Mouse (Mus musculus) layer of hippocampus, postnatal 25 days (tissue): ENCODE data around the gene Cpa1. TPM values are rescaled to one million over a fixed set of nuclear protein-coding genes. Genes with fewer than 3 reads are reported as not detected.

Experiments
- total RNA-seq, 2 experiments: library from RNA; stranded (reverse); gene quantifications; 2 replicates each; pipeline ENCODE4 v1.2.3; 2021

Gene Cpa1
- total RNA-seq, 2 experiments from 2014 or later: not detected

Other genes with a start within 250 kb of the Cpa1 start
- gene Zc3hc1, start 248.2 kb upstream of the Cpa1 start, total RNA-seq: 10 to 100 TPM; 25.2 to 27.2 TPM
- 100 to 1,000 TPM; 109 to 110 TPM for gene Klhdc10, start 237.3 kb upstream of the Cpa1 start, total RNA-seq
- 10 to 100 TPM; 15.8 to 20.7 TPM for gene Tmem209, start 129.4 kb upstream of the Cpa1 start, total RNA-seq
- 1 to 10 TPM in 1 of 2 experiments, under 1 TPM in 1; 0.37 to 1.2 TPM for gene Ssmem1, start 129.4 kb upstream of the Cpa1 start, total RNA-seq
- 1 to 10 TPM; 1.2 to 1.4 TPM for gene Cpa2, start 97.6 kb upstream of the Cpa1 start, total RNA-seq
- gene Cpa4, start 70.8 kb upstream of the Cpa1 start, total RNA-seq: not detected
- not detected for gene Cpa5, start 28.2 kb upstream of the Cpa1 start, total RNA-seq
- 1 to 10 TPM; 5.5 to 7.2 TPM for gene Cep41, start 54.5 kb downstream of the Cpa1 start, total RNA-seq
- 10 to 100 TPM; 49.8 to 50.2 TPM for gene Mest, start 84.3 kb downstream of the Cpa1 start, total RNA-seq